Mouse (Mus musculus): Measurements from ENCODE around the gene Aldh16a1.

DNA sequence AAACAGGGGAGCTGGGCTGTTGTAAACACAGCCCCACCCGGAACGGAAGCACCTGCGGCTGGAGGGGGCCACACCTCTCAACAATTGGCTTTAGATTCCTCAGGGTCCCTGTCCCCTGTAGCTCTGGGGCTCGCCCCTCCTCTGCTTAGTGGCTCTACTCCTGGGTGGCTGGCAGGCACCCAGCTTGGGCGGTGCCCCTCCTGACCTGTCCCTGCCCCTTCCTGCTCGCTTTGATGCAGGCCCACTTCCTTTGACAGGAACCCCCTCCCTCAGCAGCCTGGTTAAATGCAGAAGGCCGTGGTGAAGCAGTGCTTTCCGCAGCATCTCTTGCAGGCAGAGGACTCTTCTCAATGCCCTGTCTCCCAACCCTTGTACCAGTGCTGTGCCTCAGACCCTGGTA, 33.0 kb downstream of the Aldh16a1 start:
- TF ChIP-seq CTCF (IDR thresholded peaks at IDR 0.05; ENCODE audit: insufficient read depth, low read depth, low read length) (no peak), POLR2A (IDR thresholded peaks at IDR 0.05; ENCODE audit: insufficient read depth, low read depth, low read length) (no peak)
